Mouse (Mus musculus) liver, embryonic 14.5 days (tissue): ENCODE results near the gene Tusc2. TPM values are rescaled to one million over a fixed set of nuclear protein-coding genes. Genes with fewer than 3 reads are reported as not detected.

Experiments used
- ATAC-seq: fragments of 200-750 bp; cut with Nextera tagmentation; 2 replicates; pipeline ENCODE4 v1.8.0; 2017; ENCODE audit warnings: moderate number of reproducible peaks, mild to moderate bottlenecking, moderate library complexity; ENCODE audit not compliant: insufficient read depth
- DNase-seq, 3 experiments: peaks; one replicate each; pipeline ENCODE4 v3.0.0-alpha.2; 2012 to 2013; ENCODE audit warnings: low read depth in 3 of 3, low spot score in 3 of 3
- H3K27ac ChIP-seq: fragments of 300-500 bp; sonication (generic); 2 replicates; pipeline ENCODE4 v1.5.1; 2014; ENCODE audit warnings: moderate library complexity, mild to moderate bottlenecking, control low read depth, inconsistent platforms
- H3K27me3 ChIP-seq: fragments of 300-500 bp; sonication (generic); 2 replicates; pipeline ENCODE4 v1.6.1; 2014; ENCODE audit warnings: mild to moderate bottlenecking, low read length, moderate library complexity; ENCODE audit not compliant: control insufficient read depth, insufficient read depth
- H3K36me3 ChIP-seq: fragments of 300-500 bp; sonication (generic); replicated peaks from 2 replicates; pipeline ENCODE4 v1.6.1; 2014; ENCODE audit warnings: low read depth; ENCODE audit not compliant: control insufficient read depth, insufficient read depth
- H3K4me1 ChIP-seq, 2 experiments: fragments of 200-500 bp in 1 of 2; fragments of 300-500 bp in 1 of 2; sonication (generic) in 1 of 2; replicated peaks; 2 replicates each; pipeline ENCODE4 v1.6.1; 2012 to 2014; ENCODE audit warnings: antibody characterized with exemption in 1 of 2, inconsistent platforms in 1 of 2, low read length in 1 of 2; ENCODE audit not compliant: control insufficient read depth in 2 of 2, insufficient read depth in 2 of 2
- H3K4me2 ChIP-seq: fragments of 300-500 bp; sonication (generic); 2 replicates; pipeline ENCODE4 v1.6.1; 2014; ENCODE audit warnings: low read depth, mild to moderate bottlenecking, control low read depth, moderate library complexity
- H3K4me3 ChIP-seq, 2 experiments: fragments of 200-500 bp in 1 of 2; fragments of 300-500 bp in 1 of 2; sonication (generic) in 1 of 2; 2 replicates each; pipeline ENCODE4 v1.5.1; 2012 to 2014; ENCODE audit warnings: low read depth in 2 of 2, low read length in 2 of 2, mild to moderate bottlenecking in 2 of 2, control low read depth in 1 of 2, inconsistent platforms in 1 of 2, moderate library complexity in 1 of 2; ENCODE audit not compliant: insufficient read depth in 1 of 2
- H3K9ac ChIP-seq: fragments of 300-500 bp; sonication (generic); replicated peaks from 2 replicates; pipeline ENCODE4 v1.6.1; 2014; ENCODE audit warnings: mild to moderate bottlenecking, control low read depth, moderate library complexity
- H3K9me3 ChIP-seq: fragments of 300-500 bp; sonication (generic); 2 replicates; pipeline ENCODE4 v1.6.1; 2016; ENCODE audit warnings: low read length, mixed read lengths; ENCODE audit not compliant: control insufficient read depth
- CTCF ChIP-seq: IDR thresholded peaks from 2 replicates; pipeline ENCODE4 v1.5.1; 2016; ENCODE audit warnings: antibody characterized with exemption, low read depth, control low read depth
- EP300 ChIP-seq: IDR thresholded peaks from 2 replicates; pipeline ENCODE4 v1.6.1; 2016; ENCODE audit warnings: antibody characterized with exemption, low read depth
- WGBS: fragments of 180-500 bp; shearing (Covaris S2); extraction: QIAGEN DNeasy Blood & Tissue Kit; methylation state at CpG from one replicate; pipeline ENCODE4 v1.1.7; 2014; ENCODE audit not compliant: insufficient replicate concordance; 5-methylcytosine and 5-hydroxymethylcytosine counted together
- polyA plus RNA-seq, 2 experiments: library from polyadenylated mRNA; depleted of rRNA in 1 of 2; stranded (reverse) in 1 of 2; unstranded in 1 of 2; fragments of >200 nt; fragmentation: Nextera tagmentation in 1 of 2; extraction: Ambion mirVana in 1 of 2; gene quantifications; 2 replicates each; pipeline versions ENCODE4 v1.2.1 to v1.2.3; 2012 to 2014

Tusc2 gene
- polyA plus RNA-seq, 2 experiments, result 22.6 to 39.7 TPM

DNA sequence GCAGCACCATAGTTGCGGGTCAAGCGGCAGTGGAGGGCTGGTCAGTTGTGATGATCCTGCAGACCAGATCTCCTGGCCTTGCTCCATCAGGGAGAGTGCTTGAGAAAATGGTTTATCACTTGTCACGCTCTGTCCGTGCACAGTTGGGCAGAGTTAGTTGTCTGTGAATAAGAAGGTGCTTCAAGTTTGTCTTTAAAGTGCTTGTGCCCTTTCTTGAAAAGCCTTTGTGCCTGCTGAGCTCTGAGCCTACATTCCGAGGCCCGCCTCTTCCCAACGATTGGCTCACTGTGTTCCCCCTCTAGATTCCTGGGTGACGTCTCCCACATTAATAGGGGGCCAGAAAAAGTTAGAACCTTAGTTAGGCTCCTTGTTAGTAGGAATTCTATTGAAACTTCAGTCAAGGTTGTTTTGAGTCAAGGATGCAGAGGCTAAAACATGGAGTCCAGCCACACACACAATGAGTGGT, 11.1 kb upstream of the Tusc2 start:
- H3K4me2 ChIP-seq, result peak overlapping the region; percentile 67
- peaks cover 36 to 46% of the 10 kb centered on the region in 2 experiments for H3K4me1 ChIP-seq
- peaks cover 3% of the 10 kb centered on the region for H3K36me3 ChIP-seq
- TF ChIP-seq CTCF (no peak), EP300 (no peak)
- no peak for DNase-seq
- ATAC-seq, result no peak
- H3K9me3 ChIP-seq, result no peaks in the 10 kb centered on the region
- peak overlapping the region; percentile 58 for H3K9ac ChIP-seq
- peak overlapping the region; percentile 39 to 41 for H3K4me3 ChIP-seq
- WGBS, result 29% methylated on average over 8 of the region's 8 CpGs
- no peak overlapping the region for H3K27ac ChIP-seq
- peaks cover 3% of the 10 kb centered on the region; the same call in 1 of the 2 replicates for H3K27me3 ChIP-seq

GRCm38 (mm10) chr9:107552690-107553393, 10.2 kb upstream of the Tusc2 start:
- H3K4me1 ChIP-seq, result peaks cover 35 to 42% of the 10 kb centered on the region in 2 experiments
- no peak for ATAC-seq

DNA sequence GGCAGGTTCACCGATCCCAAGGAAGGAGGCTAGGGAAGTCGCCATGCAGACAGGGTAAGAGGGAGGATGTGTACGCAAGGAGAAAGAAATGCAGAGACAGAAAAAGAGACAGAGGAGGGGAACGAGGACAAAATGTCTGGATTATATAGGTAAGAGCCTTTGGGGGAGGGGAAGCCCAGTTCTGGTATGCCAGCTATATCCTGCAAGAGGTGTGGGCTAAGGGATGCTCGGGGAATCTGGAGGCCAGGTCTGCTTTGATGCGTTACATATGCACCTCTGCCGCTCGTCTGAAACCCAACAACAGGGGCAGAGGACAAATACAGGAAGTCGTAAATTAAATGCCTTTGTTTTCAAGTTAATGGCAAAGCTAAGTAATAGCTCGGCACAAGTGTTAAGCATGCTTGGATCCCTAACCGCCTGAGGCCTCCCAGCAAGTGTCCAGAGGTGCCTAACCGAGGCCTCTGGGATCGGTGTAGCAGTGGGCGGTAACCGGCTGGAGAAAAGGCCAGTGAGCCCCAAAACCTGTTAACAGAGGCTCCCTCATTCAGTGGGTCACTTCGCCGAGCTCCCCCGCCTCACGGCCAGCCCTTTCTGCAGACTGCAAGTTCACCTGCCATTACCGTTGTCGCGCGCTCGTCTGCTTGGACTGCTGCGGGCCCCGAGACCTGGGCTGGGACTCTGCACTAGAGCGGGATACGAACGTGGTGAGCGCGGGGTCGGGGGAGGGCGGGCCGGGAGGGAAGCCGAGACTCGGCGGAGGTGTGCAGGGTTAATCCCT, 9.3 kb upstream of the Tusc2 start:
- H3K9me3 ChIP-seq, result no peaks in the 10 kb centered on the region
- whole genome bisulfite sequencing, result 5% methylated on average over 37 of the region's 37 CpGs
- peak overlapping the region; percentile 27 for H3K27ac ChIP-seq
- TF ChIP-seq EP300 (no peak), CTCF (no peak)
- ATAC-seq (peak; percentile 49), DNase-seq (no peak)
- H3K4me1 ChIP-seq, result peaks cover 35 to 42% of the 10 kb centered on the region in 2 experiments
- H3K4me3 ChIP-seq, result peak overlapping the region; percentile 57 to 83
- H3K9ac ChIP-seq, result peak overlapping the region; percentile 75
- peaks cover 21% of the 10 kb centered on the region for H3K36me3 ChIP-seq
- H3K4me2 ChIP-seq, result peak overlapping the region; percentile 90
- H3K27me3 ChIP-seq, result peaks cover 3% of the 10 kb centered on the region; the same call in 1 of the 2 replicates

More at GRCm38 (mm10) chr9:107552690-107553393, 10.2 kb upstream of the Tusc2 start:
- Histone ChIP-seq H3K9me3 (no peaks in the 10 kb centered on the region), H3K4me2 (peak overlapping the region; percentile 90), H3K4me3 (no peak overlapping the region), H3K27me3 (peaks cover 3% of the 10 kb centered on the region; the same call in 1 of the 2 replicates), H3K27ac (no peak overlapping the region), H3K9ac (no peak overlapping the region), H3K36me3 (peaks cover 12% of the 10 kb centered on the region)
- WGBS, result 49% methylated on average over 5 of the region's 5 CpGs
- no peak for DNase-seq
- no peak for TF ChIP-seq EP300
- TF ChIP-seq CTCF, result no peak

- Histone ChIP-seq H3K36me3 (peaks cover 27% of the 10 kb centered on the region), H3K9me3 (no peaks in the 10 kb centered on the region), H3K4me3 (peak overlapping the region; percentile 74 to 83), H3K4me2 (peak overlapping the region; percentile 90), H3K27me3 (peaks cover 3% of the 10 kb centered on the region; the same call in 1 of the 2 replicates), H3K27ac (peak overlapping the region; percentile 79), H3K4me1 (peaks cover 35 to 42% of the 10 kb centered on the region in 2 experiments), H3K9ac (peak overlapping the region; percentile 87)
- TF ChIP-seq EP300 (no peak), CTCF (no peak; the same call in 1 of the 2 replicates)
- under 1% methylated on average over 53 of the region's 53 CpGs for WGBS
- DNase-seq (peak; percentile 93 to 96 (median 95)), ATAC-seq (peak; percentile 89)
Observed at GRCm38 (mm10) chr9:107554319-107554825, 8.7 kb upstream of the Tusc2 start.
